Mouse (Mus musculus) c-Kit-positive CD71-positive TER-119-negative erythroid progenitor cells, embryonic 14.5 days (primary cell): ENCODE data around the gene Gli3.

Experiments
- DNase-seq: peaks from one replicate; pipeline ENCODE4 v3.0.0-alpha.2; 2013; ENCODE audit warnings: low read depth

Gli3 gene

DNA sequence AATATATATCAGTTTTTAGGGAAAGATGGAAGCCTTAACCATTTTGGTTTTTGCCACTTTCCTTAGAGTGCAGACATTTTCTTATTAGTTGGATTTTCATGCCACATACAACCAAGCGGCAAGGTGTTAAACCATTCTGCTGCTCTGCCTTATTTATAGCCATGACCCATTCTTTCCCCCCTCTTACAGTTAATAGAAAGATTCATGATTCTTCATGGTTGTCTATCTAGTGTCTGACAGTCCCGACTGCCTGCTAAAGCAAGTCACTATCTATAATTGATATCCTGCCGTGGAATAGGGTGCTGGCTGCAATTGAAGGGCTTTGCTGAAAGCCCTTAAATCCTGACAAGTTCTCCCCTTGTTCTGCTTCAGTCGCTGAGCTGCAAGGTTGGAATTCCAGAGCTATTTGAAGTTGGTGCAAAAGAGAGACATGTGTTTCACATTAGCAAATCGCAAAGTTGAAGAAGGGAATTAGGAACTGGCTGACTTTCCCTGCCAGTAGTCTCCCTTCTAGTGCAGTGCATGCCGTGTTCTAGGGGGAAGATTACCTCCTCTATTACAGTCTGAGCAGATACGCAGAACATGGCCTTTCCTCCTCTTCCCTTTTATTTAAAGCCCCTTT is 201.7 kb downstream of the Gli3 start:
- no peak for DNase-seq

DNA sequence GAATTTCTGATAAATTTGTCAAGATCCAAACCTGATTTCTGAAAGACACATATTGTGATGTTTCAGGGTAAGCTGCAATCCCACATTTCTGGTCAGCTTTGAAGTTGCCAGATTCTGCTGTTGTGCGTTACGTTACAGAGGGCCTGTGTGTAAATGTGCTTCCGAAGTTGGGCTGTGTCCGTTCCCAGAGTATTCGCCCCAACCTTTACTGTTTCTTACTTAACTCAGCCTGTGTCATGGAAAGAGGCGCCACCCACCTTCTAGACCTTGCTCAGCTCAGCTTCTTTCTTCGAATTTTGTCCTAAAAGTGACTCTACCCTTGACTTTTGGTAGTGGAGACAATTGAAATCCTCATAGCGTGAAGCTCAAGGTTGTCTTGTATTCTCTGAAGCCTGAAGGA is 202.5 kb downstream of the Gli3 start:
- DNase-seq, result no peak

DNA sequence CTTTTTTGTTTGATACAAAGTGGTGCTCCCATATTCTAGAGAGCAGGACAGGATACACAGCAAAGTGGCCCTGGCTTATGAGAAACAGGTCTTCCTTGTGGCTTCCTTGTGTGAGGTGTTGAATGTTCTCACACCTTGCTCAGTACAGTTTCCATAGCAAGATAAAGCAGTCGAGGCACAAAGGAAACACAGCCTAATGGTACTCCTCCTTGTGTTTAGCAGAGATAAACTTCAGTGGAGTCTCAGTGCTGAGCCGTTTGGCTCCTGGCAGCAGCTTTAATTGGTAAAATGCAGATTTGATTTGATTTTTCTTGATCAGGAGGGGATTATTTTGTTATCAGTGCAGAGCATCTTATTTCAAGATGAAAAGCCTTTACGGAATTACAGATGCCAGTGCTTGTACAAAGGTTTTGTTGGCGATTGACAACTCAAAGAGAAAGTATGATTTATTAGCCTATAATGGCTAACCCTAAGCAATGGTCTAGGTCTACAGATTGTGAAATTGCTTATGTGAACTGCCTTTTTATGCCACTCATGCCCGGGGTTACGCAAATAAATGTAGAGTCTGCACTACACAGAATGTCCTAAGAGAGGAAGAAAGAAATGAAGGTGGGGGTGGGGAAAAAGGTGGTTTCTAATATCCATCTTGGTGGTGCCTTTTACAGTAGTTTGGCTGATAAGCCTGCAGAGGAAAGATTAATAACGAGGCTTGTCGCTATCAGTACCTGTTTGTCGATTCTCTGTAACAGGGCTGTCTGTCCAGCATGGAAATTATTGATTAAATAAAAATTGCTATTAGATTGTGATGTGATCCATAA is 207.3 kb downstream of the Gli3 start:
- DNase-seq, result no peak

DNA sequence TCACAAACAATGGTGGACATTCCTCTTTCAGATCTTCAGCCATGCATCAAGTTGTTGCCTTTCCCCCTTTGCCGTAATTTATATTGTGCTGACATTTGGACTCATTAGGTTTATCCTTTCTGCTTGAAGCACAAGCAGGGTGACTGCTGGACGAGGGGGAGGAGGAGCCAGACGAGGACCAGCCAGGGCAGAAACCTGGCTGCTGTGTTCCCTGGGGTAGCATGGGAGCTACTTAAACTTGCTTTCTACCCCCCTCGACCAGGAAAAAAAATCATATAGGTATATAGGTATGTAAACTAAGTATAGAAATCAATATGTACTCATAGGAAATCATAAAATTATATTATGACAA is 207.9 kb downstream of the Gli3 start:
- no peak for DNase-seq

DNA sequence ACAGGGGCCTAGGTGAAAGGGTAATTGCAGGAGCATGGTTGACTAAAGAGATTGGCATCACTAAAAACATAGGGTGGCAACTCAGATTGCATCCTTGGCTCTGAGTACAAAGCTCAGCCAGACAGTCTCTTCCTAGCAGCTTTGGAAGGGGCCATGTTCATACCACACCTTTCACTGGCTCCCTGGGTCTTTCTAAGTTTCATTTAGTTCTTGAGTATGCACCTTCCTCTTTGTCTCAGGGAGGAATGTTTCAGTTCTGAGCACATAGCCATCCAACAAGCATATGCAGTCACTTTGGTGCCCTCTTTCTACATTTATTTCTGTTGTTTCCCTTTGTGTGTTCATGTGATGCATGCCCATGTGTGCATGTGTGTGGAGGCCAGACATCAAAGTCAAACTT is 212.4 kb downstream of the Gli3 start:
- DNase-seq, result no peak

DNA sequence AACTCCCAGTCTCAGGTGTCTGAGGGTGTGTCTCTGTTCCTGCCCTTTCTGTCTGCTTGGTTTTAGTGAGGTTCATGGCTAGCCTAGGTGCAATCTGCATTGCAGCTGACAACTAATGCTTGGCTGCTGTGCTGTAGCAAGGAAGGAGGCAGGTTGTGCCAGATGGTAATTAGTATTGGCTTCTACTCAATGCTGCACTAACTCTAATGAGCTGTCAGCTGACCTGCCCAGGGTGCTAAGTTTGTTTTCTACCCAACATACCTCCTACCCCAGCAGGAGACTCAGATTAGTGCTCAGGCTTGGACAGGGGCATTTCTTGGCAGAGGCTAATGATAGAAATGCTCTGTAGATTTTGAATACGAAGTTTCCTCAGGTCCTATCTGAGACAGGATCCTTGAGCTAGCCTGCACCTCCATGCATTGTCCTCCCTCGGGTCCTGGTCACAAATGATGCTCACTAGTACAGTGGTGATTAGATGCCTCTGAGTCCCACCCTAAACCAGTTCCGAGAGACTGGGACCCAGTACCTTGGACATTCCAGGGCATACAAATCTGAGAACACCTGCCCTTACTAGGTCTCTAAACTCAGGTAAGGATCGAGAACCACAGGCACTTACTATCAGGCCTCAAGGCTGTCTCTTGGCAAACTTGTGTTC is 214.2 kb downstream of the Gli3 start:
- DNase-seq, result no peak

DNA sequence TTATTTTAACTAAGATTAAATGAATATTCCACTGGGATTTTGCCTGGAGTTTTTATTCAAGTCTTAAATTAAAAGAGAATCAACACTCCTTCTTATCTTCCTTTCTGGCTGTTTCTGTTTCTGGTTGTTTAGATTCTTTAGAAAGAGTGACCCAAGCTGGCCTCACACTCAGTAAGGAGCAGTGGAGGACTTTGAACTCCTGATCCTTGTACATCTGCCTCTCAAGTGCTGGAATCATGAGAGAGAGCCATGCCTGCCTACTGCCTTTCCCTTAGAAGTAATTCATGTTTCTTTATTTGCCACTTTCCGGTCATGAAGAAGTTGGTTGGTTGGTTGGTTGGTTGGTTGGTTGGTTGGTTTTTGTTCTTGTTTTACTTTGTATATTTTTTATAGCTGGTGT is 218.5 kb downstream of the Gli3 start:
- no peak for DNase-seq

DNA sequence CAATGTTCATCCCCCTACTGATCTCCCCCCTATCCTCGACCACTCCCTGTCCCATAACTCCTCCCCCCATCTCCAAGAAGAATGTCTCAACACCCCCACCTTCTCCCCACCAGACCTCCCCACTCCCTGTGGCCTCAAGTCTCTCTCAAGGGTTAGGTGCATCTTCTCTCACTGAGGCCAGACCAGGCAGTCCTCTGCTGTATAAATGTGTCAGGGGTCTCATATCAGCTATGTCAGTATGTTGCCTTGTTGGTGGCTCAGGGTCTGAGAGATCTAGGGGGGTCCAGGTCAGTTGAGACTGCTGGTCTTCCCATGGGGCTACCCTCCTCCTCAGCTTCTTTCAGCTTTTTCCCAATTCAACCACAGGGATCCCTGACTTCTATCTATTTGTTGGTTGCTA is 220.0 kb downstream of the Gli3 start:
- no peak for DNase-seq

DNA sequence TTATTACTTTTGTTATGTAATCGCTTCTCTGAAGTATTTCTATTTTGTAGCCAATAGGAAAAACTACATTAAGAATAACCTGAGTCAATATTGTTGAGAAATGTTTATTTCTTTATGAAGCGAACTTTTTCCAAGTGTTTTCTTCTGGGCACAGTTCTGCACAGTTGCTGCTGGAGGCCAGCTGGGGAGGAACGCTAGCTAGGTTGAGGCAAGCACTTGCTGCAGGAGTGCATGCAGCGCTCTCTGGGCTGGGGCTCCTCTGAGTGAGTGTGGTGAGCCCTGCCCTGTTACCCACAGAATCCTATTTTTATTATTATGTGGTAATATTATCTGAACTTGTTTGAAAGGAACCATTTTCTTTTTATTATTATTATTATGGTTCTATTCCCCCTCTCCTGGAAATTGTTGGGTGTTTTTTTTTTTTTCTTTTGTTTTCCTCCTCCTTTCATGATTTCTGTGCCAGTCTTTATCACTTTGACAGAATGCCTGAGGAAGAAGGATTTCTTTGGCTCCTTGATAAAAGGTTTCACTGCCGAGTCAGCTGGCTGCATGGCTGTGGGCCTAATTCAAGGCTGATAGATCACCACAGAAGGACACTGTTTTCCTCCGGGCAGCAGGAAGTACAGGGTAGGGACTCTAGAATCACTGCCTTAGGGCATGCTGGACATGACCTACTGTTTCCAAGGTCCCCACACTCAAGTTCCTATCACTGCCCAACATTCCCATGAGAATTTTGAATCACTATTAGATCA is 225.2 kb downstream of the Gli3 start:
- no peak for DNase-seq

DNA sequence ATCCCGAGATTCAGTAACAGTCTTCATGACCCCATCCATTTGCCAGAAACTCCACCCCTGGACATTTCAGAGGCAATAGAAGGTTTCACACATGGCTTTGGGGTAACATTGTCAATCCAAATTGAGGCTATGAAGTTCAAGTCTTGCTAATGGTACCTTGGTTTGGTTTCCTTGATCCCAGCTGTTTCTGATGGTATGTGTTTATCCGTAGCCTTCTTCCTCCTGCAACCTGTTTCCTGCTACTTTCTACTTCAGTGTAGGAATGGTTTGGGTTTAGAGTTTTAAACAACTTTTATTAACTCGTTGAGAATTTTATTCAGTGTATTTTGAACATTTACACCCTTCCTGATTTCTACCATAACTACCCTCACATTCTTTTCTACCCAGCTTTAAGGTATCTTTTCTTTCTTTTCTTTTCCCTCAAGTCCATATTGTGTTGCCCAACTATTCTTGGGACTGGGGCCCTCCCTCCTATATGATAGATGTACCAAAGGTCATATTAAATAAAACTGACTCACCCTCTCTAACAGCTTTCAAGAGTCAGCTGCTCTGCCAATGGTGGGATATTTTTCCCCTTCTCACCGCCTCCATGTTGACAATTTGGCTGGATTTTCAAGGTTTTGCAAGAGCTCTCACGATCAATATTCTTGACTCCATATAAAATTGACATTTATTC is 225.9 kb downstream of the Gli3 start:
- no peak for DNase-seq

DNA sequence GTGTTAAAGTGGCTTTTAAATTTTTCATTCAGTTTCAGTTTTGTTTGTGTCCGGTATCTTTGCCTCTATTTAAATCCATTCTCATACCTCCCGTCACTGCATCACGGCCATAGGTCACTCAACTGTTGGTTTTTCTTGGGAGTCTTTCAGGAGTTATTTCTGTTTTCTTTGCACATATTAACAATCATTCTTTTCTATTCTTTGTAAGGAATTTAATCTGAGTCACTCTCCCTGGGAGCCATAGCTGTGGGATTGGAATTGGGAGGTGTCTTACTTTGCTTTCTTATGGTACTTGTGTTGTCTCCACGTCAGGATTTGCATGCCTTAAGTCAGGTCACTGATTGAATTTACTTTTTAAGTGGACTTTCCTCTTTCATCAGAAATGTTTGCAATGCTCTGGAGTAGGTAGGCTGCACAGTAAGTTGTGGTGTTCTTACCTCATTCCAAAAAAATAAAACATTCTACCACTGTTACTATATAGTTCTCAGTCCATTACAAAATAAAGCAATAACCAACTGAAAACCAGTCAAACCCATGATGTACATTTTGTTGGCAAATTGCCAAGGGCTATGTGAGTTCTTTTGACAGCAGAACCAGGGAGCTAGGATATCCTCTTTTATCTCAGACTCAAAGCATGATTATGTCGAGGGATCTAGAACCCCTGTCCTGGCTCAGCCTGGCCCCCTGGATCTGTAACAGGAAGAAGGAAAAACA is 228.9 kb downstream of the Gli3 start:
- no peak for DNase-seq

DNA sequence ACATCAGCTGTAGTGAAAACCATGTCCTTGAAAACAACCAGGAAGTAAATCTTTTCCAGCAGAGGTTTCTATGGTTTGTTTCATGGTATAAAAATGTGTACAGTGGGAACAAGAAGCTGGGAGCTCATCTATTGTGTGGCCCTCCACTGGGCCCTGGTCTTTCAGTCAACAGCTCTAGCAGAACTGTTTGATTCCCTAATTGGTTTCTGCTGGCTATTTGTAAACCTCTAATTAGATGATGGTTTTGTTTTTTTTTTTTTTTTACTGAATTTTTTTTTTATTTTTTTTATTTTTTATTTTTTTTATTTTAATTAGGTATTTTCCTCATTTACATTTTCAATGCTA is 229.4 kb downstream of the Gli3 start:
- no peak for DNase-seq

DNA sequence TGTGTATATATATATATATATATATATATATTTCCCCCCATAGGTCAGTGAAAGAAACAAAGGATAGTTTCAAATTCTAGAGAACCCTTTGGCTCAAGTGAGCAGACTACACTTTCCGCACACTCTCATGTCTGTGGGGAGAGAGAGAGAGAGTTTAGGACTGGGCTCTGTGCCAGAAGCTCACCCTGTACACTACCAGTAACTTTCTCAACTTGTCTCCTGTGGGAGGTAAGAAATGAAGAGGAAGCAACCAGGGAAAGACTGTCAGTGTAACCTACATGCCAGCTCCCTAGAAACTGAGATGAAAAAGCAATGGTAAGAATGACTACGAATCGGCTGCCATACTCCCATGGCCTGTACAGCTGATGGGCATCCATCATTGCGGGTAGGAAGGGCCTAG is 235.2 kb downstream of the Gli3 start:
- no peak for DNase-seq

DNA sequence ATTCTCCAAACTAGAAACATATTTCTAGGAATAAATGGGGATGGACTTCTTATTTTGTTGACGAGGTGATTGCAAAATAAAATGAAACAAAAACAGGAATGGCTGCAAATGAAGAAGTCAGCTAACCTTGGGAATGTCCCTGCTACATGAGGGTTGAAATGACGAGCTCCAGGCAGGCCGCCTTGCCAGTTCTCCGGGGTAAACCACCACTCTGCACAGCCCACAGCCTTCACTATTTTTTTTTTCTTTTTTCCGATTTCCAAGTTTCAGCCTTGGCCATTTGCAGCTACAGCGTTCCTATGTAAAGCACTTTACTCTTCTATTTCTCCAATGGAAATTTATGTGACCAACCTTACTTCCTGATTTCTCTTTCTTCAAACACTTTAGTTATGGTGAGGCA is 236.1 kb downstream of the Gli3 start:
- no peak for DNase-seq

DNA sequence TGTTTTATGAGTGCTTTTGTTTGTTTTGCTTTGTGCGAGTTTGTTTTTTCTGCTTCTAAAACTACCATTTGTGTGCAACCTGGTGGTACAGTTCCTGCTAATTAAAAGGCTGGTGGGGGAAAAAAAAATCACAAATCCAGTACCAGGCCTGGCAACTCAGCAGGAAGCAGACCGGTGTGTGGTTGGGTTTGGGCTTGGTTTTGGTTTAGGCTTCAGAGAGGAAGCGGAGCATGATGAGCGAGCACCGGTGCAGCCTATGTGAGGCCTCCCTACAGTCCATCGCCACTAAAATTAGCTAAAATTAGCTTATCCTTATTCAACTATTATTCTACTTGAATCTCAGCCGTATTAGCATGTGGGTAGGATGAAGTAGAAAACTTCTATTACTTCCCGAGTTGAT is 241.6 kb downstream of the Gli3 start:
- no peak for DNase-seq

DNA sequence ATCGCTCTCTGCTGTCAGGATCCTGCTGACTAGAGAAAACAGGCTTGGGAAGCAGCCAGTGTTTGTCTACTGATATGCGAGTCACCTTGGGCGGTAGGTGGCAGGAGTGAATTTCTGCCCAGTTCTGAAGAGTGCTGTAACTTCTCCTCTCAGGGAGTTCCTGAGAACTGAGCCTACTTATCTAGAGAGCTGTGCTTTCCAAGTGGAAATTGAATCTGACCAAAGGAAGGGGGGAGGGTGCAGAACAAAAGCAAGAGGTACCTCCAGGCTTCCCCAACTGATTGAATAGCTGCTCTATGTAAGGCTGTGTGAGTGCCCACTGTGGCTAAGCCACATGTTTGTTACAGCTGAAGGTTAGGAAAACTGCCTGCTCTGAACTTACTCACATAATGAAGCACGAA is 244.4 kb downstream of the Gli3 start:
- no peak for DNase-seq

DNA sequence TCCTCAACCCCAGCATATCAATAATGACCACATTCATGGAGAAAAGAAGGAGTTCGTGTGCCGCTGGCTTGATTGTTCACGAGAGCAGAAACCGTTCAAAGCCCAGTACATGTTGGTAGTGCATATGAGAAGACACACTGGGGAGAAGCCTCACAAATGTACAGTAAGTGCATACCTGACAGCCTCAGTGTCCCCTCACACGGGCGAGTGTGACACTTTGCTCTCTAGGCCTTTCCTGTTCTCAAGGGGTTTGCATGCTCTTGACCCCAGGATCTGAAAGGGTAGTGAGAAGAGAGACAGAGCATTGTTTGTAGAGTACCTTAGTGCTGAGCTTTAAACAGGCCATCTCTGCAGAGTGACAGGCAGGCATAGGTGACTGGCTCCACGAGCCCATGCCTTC is 250.5 kb downstream of the Gli3 start:
- DNase-seq, result no peak

DNA sequence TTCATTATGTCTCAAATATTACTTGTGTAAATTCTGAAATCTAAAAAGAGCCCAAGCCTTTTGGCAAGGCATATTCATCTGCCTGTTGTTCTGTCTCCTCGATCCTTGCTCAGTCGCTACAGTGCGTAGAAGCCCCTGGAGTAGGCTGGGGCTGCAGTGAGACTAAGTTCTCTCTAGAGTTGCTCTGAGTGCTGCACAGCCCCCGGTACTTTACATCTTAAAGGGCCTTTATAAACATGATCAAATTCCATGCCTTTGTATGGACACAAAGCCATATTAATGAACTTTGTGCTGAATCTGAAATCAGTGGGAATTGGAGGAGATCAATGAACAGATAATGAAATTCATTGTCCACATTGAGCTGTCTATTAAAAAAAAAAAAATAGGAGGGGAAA is 251.3 kb downstream of the Gli3 start:
- DNase-seq, result no peak

DNA sequence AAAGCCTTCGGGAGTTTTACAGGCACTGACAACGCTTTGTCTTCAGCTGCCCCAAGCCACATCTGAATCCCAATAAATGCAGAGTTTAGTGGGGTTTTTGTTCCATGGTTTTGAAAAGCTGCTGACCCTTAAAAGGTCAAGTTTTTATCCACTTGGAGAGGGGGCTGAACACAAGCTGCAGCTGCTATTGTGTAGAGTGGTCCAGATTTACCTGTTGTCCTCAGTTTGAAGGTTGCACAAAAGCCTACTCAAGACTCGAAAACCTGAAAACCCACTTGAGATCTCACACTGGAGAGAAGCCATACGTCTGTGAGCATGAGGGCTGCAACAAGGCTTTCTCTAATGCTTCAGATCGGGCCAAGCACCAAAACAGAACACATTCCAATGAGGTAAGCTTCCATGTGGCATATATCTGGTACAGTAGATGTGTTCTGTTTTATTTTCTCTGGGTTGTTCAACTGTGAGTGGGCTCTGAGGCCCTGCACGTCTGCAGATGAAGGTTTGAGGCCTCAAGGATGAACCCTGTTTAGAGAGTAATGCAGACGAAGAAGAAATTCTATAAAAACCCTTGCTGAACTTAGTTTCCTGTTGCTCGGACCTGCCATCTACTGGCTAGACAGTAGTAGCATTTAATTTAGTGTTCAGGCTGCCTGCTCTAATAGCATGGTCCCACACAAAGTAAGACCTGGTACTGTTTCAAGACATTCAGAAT is 251.8 kb downstream of the Gli3 start:
- DNase-seq, result no peak

DNA sequence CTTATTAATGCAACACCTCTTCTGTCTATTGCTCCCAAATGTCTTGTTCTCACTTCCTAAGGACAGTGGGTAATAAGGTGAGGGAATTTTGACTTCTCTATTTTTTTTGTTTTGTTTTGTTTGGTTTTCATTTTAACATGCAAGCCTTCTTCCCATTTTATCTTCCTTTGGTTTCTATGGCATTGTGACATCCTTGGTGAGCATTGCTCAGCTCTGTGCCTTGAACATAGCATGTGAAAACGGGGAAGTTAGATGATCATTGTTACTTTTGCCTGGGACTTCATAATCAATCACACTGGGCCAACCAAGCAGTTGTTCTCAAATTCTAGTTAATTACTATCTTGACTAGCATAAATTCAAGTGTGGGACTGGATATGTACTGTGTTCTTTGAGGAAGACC is 258.4 kb downstream of the Gli3 start:
- no peak for DNase-seq

DNA sequence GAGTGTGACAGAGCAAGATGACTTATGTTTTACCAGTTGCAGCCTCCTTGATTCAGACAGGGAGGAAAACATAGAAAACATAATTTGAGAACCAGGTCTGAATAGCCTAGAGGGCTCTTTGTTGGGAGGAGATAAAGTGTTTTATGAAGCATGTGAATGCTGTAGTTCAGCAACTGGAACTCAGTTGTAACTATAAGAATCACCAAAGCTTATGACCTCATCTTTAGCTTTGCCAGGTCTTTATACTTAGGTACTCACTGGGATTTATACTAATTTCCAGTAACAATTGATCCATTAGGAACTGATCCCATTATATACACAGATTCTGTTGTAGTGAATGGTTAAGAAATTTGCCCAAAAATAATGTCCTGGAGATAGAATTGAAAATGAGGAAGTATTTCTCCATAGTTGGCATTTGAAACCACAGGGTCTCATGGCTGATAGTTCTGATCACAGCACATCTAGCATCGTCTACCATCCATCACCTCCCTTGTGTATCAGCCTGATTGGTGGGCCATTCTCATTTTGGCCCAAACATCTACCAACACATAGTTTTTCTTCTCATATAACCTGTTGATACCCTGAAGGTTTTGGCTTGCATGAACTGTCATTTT is 259.8 kb downstream of the Gli3 start:
- no peak for DNase-seq
